Mouse (Mus musculus) retina, postnatal 1 day (tissue): ENCODE measurements at regions not wholly inside any gene's neighbourhood (a gene's known extent, or its start where the extent isn't known, plus 50 kb on each side); places are given as distances from the start of the nearest gene placed in this dataset.
A peak's percentile ranks its signal among the peaks of the same experiment; 100 is the strongest.

Experiments
- DNase-seq: peaks from one replicate; pipeline ENCODE4 v3.0.0-alpha.2; 2012

- no peak for DNase-seq
These were observed 1402.9 kb upstream of the A1bg start for GRCm38 (mm10) chr15:62325451-62326290.

GRCm38 (mm10) chr15:62320966-62321365 is 1398.2 kb upstream of the A1bg start:
- no peak for DNase-seq

GRCm38 (mm10) chr15:62314449-62314848 is 1391.6 kb upstream of the A1bg start:
- no peak for DNase-seq

- no peak for DNase-seq
These were observed 1379.4 kb upstream of the A1bg start for GRCm38 (mm10) chr15:62302233-62302632.

- DNase-seq, result no peak
These were observed 1378.8 kb upstream of the A1bg start for GRCm38 (mm10) chr15:62301567-62301966.

- DNase-seq, result no peak
These were observed 1374.3 kb upstream of the A1bg start for GRCm38 (mm10) chr15:62297138-62297537.

GRCm38 (mm10) chr15:62295233-62295927 is 1372.6 kb upstream of the A1bg start:
- peak; percentile 14 for DNase-seq

- no peak for DNase-seq
These were observed 1372.0 kb upstream of the A1bg start for GRCm38 (mm10) chr15:62294786-62295185.

GRCm38 (mm10) chr15:62292876-62293275 is 1370.1 kb upstream of the A1bg start:
- no peak for DNase-seq

GRCm38 (mm10) chr15:62290687-62291086 is 1367.9 kb upstream of the A1bg start:
- DNase-seq, result no peak

GRCm38 (mm10) chr15:62286666-62287655 is 1364.1 kb upstream of the A1bg start:
- no peak for DNase-seq

- no peak for DNase-seq
These were observed 1362.1 kb upstream of the A1bg start for GRCm38 (mm10) chr15:62284606-62285531.

GRCm38 (mm10) chr15:62283661-62284429 is 1361.0 kb upstream of the A1bg start:
- no peak for DNase-seq

- DNase-seq, result no peak
These were observed 1359.8 kb upstream of the A1bg start for GRCm38 (mm10) chr15:62282646-62283045.

- DNase-seq, result no peak
These were observed 1359.3 kb upstream of the A1bg start for GRCm38 (mm10) chr15:62282116-62282515.

GRCm38 (mm10) chr15:62279526-62279925 is 1356.7 kb upstream of the A1bg start:
- no peak for DNase-seq

GRCm38 (mm10) chr15:62274818-62275217 is 1352.0 kb upstream of the A1bg start:
- no peak for DNase-seq

GRCm38 (mm10) chr15:62273855-62274488 is 1351.2 kb upstream of the A1bg start:
- no peak for DNase-seq

- DNase-seq, result no peak
These were observed 1349.9 kb upstream of the A1bg start for GRCm38 (mm10) chr15:62272755-62273154.

GRCm38 (mm10) chr15:62271428-62271827 is 1348.6 kb upstream of the A1bg start:
- DNase-seq, result no peak

- DNase-seq, result no peak
These were observed 1345.4 kb upstream of the A1bg start for GRCm38 (mm10) chr15:62268189-62268588.
